Mouse (Mus musculus) liver, adult 2 months (tissue): Measurements from ENCODE around the gene Mylk. TPM values are rescaled to one million over a fixed set of nuclear protein-coding genes. Genes with fewer than 3 reads are reported as not detected.

ENCODE experiments used
- DNase-seq: peaks from one replicate; pipeline ENCODE4 v3.0.0-alpha.2; 2011; ENCODE audit warnings: low read depth, low spot score; ENCODE audit errors: extremely low read depth
- H3K27ac ChIP-seq: fragments of 200-500 bp; replicated peaks from 2 replicates; pipeline ENCODE4 v1.5.1; 2012; ENCODE audit warnings: low read depth, mild to moderate bottlenecking, control low read depth, inconsistent platforms, low read length; ENCODE audit not compliant: insufficient read depth
- H3K27me3 ChIP-seq: fragments of 200-500 bp; 2 replicates; pipeline ENCODE4 v1.6.1; 2012; ENCODE audit warnings: mild to moderate bottlenecking, moderate library complexity, low read length, inconsistent platforms; ENCODE audit not compliant: control insufficient read depth, insufficient read depth
- H3K36me3 ChIP-seq: fragments of 200-500 bp; 2 replicates; pipeline ENCODE4 v1.6.1; 2012; ENCODE audit warnings: low read length, inconsistent platforms; ENCODE audit not compliant: control insufficient read depth, insufficient read depth
- H3K4me1 ChIP-seq: fragments of 200-500 bp; 2 replicates; pipeline ENCODE4 v1.6.1; 2011; ENCODE audit warnings: low read length; ENCODE audit not compliant: control insufficient read depth, insufficient read depth
- H3K4me3 ChIP-seq: fragments of 200-500 bp; 2 replicates; pipeline ENCODE4 v1.5.1; 2011; ENCODE audit warnings: low read depth, mild to moderate bottlenecking, control low read depth, low read length, moderate library complexity; ENCODE audit not compliant: insufficient read depth
- H3K79me2 ChIP-seq: fragments of 200-500 bp; 2 replicates; pipeline ENCODE4 v1.6.1; 2012; ENCODE audit warnings: inconsistent platforms, mild to moderate bottlenecking, low read length, moderate library complexity; ENCODE audit not compliant: control insufficient read depth, insufficient read depth
- H3K9ac ChIP-seq: fragments of 200-500 bp; 2 replicates; pipeline ENCODE4 v1.6.1; 2012; ENCODE audit warnings: low read depth, mild to moderate bottlenecking, control low read depth, inconsistent platforms, low read length
- CTCF ChIP-seq: fragments of 200-500 bp; IDR thresholded peaks from 2 replicates; pipeline ENCODE4 v1.5.1; 2011; ENCODE audit warnings: low read depth, low read length, control low read depth
- POLR2A ChIP-seq: fragments of 200-500 bp; IDR thresholded peaks from 2 replicates; pipeline ENCODE4 v1.6.1; 2011; ENCODE audit warnings: low read length, control low read depth; ENCODE audit not compliant: insufficient read depth; ENCODE audit errors: extremely low read depth
- WGBS: fragments of 180-500 bp; shearing (Covaris S2); methylation state at CpG from one replicate; pipeline ENCODE4 v1.1.7; 2018; 5-methylcytosine and 5-hydroxymethylcytosine counted together
- polyA plus RNA-seq: library from polyadenylated mRNA; depleted of rRNA; stranded (reverse); fragments of >200 nt; gene quantifications from 2 replicates; pipeline ENCODE4 v1.2.3, GENCODE M21; 2012
- total RNA-seq: library from RNA; depleted of rRNA; stranded (reverse); fragments of >200 nt; gene quantifications from 2 replicates; pipeline ENCODE4 v1.2.3, GENCODE M21; 2014

The Mylk gene
- total and polyA plus RNA-seq, 2 experiments, result 33.0 to 37.7 TPM

GRCm38 (mm10) chr16:34813570-34813969, 68.6 kb downstream of the Mylk start:
- H3K9ac ChIP-seq, result no peak overlapping the region
- no peak overlapping the region for H3K4me3 ChIP-seq
- 77% methylated on average over 3 of the region's 3 CpGs for WGBS
- H3K27me3 ChIP-seq, result no peaks in the 10 kb centered on the region
- H3K27ac ChIP-seq, result no peak overlapping the region
- peaks cover 6% of the 10 kb centered on the region; the same call in 1 of the 2 replicates for H3K79me2 ChIP-seq
- no peak for DNase-seq
- H3K4me1 ChIP-seq, result peaks cover 13% of the 10 kb centered on the region
- no peak for TF ChIP-seq CTCF
- TF ChIP-seq POLR2A, result no peak
- H3K36me3 ChIP-seq, result peaks cover 23% of the 10 kb centered on the region

GRCm38 (mm10) chr16:34814612-34815011, 69.6 kb downstream of the Mylk start:
- TF ChIP-seq POLR2A, result no peak
- TF ChIP-seq CTCF, result no peak
- Histone ChIP-seq H3K27me3 (no peaks in the 10 kb centered on the region), H3K4me3 (no peak overlapping the region), H3K27ac (no peak overlapping the region), H3K36me3 (peaks cover 23% of the 10 kb centered on the region), H3K79me2 (no peaks in the 10 kb centered on the region; the same call in 1 of the 2 replicates), H3K4me1 (peaks cover 10% of the 10 kb centered on the region), H3K9ac (no peak overlapping the region)
- peak; percentile 95 for DNase-seq
- WGBS, result 21% methylated on average over 7 of the region's 7 CpGs

GRCm38 (mm10) chr16:34816548-34816947, 71.5 kb downstream of the Mylk start:
- no peak for DNase-seq

GRCm38 (mm10) chr16:34825111-34825744, 80.2 kb downstream of the Mylk start:
- Histone ChIP-seq H3K9ac (no peak overlapping the region), H3K27ac (peak overlapping the region; percentile 75), H3K36me3 (peaks cover 24% of the 10 kb centered on the region), H3K79me2 (no peaks in the 10 kb centered on the region; the same call in 1 of the 2 replicates), H3K4me1 (peaks cover 23% of the 10 kb centered on the region), H3K4me3 (no peak overlapping the region), H3K27me3 (no peaks in the 10 kb centered on the region)
- DNase-seq, result peak; percentile 99
- TF ChIP-seq CTCF, result no peak
- TF ChIP-seq POLR2A, result no peak
- 22% methylated on average over 7 of the region's 7 CpGs for WGBS

More at GRCm38 (mm10) chr16:34816548-34816947, 71.5 kb downstream of the Mylk start:
- WGBS, result 95% methylated on average over 7 of the region's 7 CpGs
- no peak for TF ChIP-seq CTCF
- no peak overlapping the region for H3K4me3 ChIP-seq
- H3K9ac ChIP-seq, result no peak overlapping the region
- peaks cover 24% of the 10 kb centered on the region for H3K36me3 ChIP-seq
- H3K27ac ChIP-seq, result no peak overlapping the region
- H3K79me2 ChIP-seq, result no peaks in the 10 kb centered on the region; the same call in 1 of the 2 replicates
- H3K27me3 ChIP-seq, result no peaks in the 10 kb centered on the region
- peaks cover 8% of the 10 kb centered on the region for H3K4me1 ChIP-seq

- TF ChIP-seq CTCF, result no peak
- no peak for TF ChIP-seq POLR2A
- DNase-seq, result no peak
- no peak overlapping the region for H3K27ac ChIP-seq
- no peak overlapping the region for H3K4me3 ChIP-seq
- H3K79me2 ChIP-seq, result no peaks in the 10 kb centered on the region
- H3K4me1 ChIP-seq, result no peaks in the 10 kb centered on the region
- no peak overlapping the region for H3K9ac ChIP-seq
- 88% methylated on average over 1 of the region's 1 CpGs for WGBS
- H3K36me3 ChIP-seq, result no peaks in the 10 kb centered on the region
- no peaks in the 10 kb centered on the region for H3K27me3 ChIP-seq
Observed at GRCm38 (mm10) chr16:34834477-34834876, 89.5 kb downstream of the Mylk start.

GRCm38 (mm10) chr16:34839004-34839703, 94.1 kb downstream of the Mylk start:
- 89% methylated on average over 7 of the region's 7 CpGs for WGBS
- no peaks in the 10 kb centered on the region for H3K27me3 ChIP-seq
- no peaks in the 10 kb centered on the region for H3K79me2 ChIP-seq
- H3K27ac ChIP-seq, result no peak overlapping the region
- DNase-seq, result no peak
- H3K36me3 ChIP-seq, result peaks cover 10% of the 10 kb centered on the region
- TF ChIP-seq CTCF, result no peak
- H3K4me1 ChIP-seq, result no peaks in the 10 kb centered on the region
- H3K4me3 ChIP-seq, result no peak overlapping the region
- H3K9ac ChIP-seq, result no peak overlapping the region
